Comparison of ENCODE assay signal across 35 mouse cellular contexts in genomic region chr9:57683520-57683919, GRCm38 (mm10). TPM values are rescaled to one million over a fixed set of nuclear protein-coding genes. Genes with fewer than 3 reads are reported as not detected.
"Had no signal": no experiment of that assay in that cellular context is flagged by ENCODE, and none has a peak within 500 bp of the region (broad histone marks: within the 10 kb centered on the region; RNA-seq: fewer than 3 reads in every experiment).

Gene Cyp1a2, minus strand, starts transcription at chr9:57683703.

- H3K27me3 ChIP-seq: heart, embryonic 12.5 days; hindbrain, embryonic 12.5 days; intestine, embryonic 15.5 days; limb, embryonic 12.5 days had no signal

- H3K36me3 ChIP-seq: heart, embryonic 12.5 days; hindbrain, embryonic 10.5 days; hindbrain, embryonic 12.5 days; intestine, embryonic 15.5 days; limb, embryonic 10.5 days; limb, embryonic 12.5 days had no signal

- H3K27ac ChIP-seq: gastrocnemius, adult 2 months; heart, adult 2 months; hindbrain, embryonic 10.5 days; hindbrain, embryonic 12.5 days; hindbrain, embryonic 14.5 days; intestine, embryonic 15.5 days; layer of hippocampus, adult 2 months; left cerebral cortex, adult 2 months; limb, embryonic 10.5 days; limb, embryonic 12.5 days; liver, embryonic 14.5 days had no signal

- H3K4me3 ChIP-seq: gastrocnemius, adult 2 months; heart, adult 2 months; heart, embryonic 12.5 days; hindbrain, embryonic 10.5 days; hindbrain, embryonic 12.5 days; intestine, embryonic 15.5 days; layer of hippocampus, adult 2 months; left cerebral cortex, adult 2 months; limb, embryonic 10.5 days; limb, embryonic 12.5 days had no signal

- H3K9ac ChIP-seq: heart, embryonic 12.5 days; hindbrain, embryonic 12.5 days; hindbrain, embryonic 14.5 days; intestine, embryonic 15.5 days; limb, embryonic 12.5 days; liver, embryonic 14.5 days had no signal

- H3K4me1 ChIP-seq: heart, embryonic 12.5 days; hindbrain, embryonic 10.5 days; hindbrain, embryonic 12.5 days; intestine, embryonic 15.5 days; limb, embryonic 10.5 days had no signal

- DNase-seq: gastrocnemius, adult 2 months; gastrocnemius, postnatal 10 days; gastrocnemius, postnatal 25 days; heart, adult 2 months; heart, postnatal 10 days; heart, postnatal 4 days; kidney, adult 18-20 months; kidney, adult 8-10 months; kidney, postnatal 10 days; kidney, postnatal 25 days; kidney, postnatal 4 days had no signal

RNA-seq across cellular contexts. Expression of gene Cyp1a2, which starts in this region (rescaled TPM):
- total RNA-seq: gastrocnemius, adult 2 months; gastrocnemius, postnatal 25 days; granulocyte monocyte progenitor cell, adult 5-6 weeks; heart, adult 2 months; heart, postnatal 10 days; heart, postnatal 25 days; heart, postnatal 4 days; layer of hippocampus, adult 2 months; layer of hippocampus, postnatal 10 days; layer of hippocampus, postnatal 25 days; left cerebral cortex, adult 2 months; left cerebral cortex, postnatal 14 days; left cerebral cortex, postnatal 36 days had no signal
- polyA plus RNA-seq: heart, adult 2 months; heart, embryonic 12.5 days; heart, embryonic 14.5 days; hindbrain, embryonic 10.5 days; hindbrain, embryonic 12.5 days; hindbrain, embryonic 14.5 days; hindbrain, embryonic 16.5 days; inflammation-experienced regulatory T-cells, adult 6 months; intestine, embryonic 15.5 days; intestine, postnatal 0 days; kidney, embryonic 14.5 days; kidney, embryonic 16.5 days; limb, embryonic 10.5 days; limb, embryonic 12.5 days; limb, embryonic 14.5 days; liver, embryonic 11.5 days had no signal
